Comparison of ENCODE assay signal across 20 mouse cellular contexts in genomic region chr2:49671753-49672500, GRCm38 (mm10). TPM values are rescaled to one million over a fixed set of nuclear protein-coding genes. Genes with fewer than 3 reads are reported as not detected.
A peak's percentile ranks its signal among the peaks of the same experiment; 100 is the strongest.
DNase-seq lines count a peak whose midpoint lies in the region; ATAC-seq lines count a peak whose summit lies in the region.
"Had no signal": no experiment of that assay in that cellular context is flagged by ENCODE, and none has a peak within 500 bp of the region (broad histone marks: within the 10 kb centered on the region; RNA-seq: fewer than 3 reads in every experiment).

No protein-coding gene starts in this region.

- 0 out of 2 replicates have a peak, but pooled peaks cover 2% of the 10 kb centered on the region for H3K4me1 ChIP-seq in heart, embryonic 11.5 days (ENCODE audit: control insufficient read depth, insufficient read depth, low read length)
- peaks cover 39% of the 10 kb centered on the region for H3K4me1 ChIP-seq in forebrain, embryonic 15.5 days
- peaks cover 31% of the 10 kb centered on the region for H3K4me1 ChIP-seq in hindbrain, embryonic 16.5 days (ENCODE audit: control insufficient read depth, insufficient read depth, low read depth, low read length)
- H3K4me1 ChIP-seq in midbrain, embryonic 16.5 days (ENCODE audit: control insufficient read depth, insufficient read depth, low read length), result peaks cover 36% of the 10 kb centered on the region

- no peaks in the 10 kb centered on the region for H3K9me3 ChIP-seq in heart, embryonic 11.5 days (replicated peaks; ENCODE audit: control insufficient read depth, low read length)
- no peaks in the 10 kb centered on the region for H3K9me3 ChIP-seq in forebrain, embryonic 15.5 days
- H3K9me3 ChIP-seq in hindbrain, embryonic 16.5 days (ENCODE audit: control insufficient read depth, low read length), result 0 out of 2 replicates have a peak, but pooled peaks cover 2% of the 10 kb centered on the region
- no peaks in the 10 kb centered on the region for H3K9me3 ChIP-seq in midbrain, embryonic 16.5 days (replicated peaks; ENCODE audit: control insufficient read depth, low read length, poor library complexity, severe bottlenecking)
- H3K9me3 ChIP-seq: embryonic facial prominence, embryonic 13.5 days; heart, embryonic 10.5 days had no signal

- H3K9ac ChIP-seq in heart, embryonic 11.5 days (ENCODE audit: low read depth, low read length), result no peak overlapping the region
- no peak overlapping the region for H3K9ac ChIP-seq in forebrain, embryonic 15.5 days (replicated peaks)
- no peak overlapping the region for H3K9ac ChIP-seq in hindbrain, embryonic 16.5 days (ENCODE audit: low read depth, low read length)
- peak overlapping the region; percentile 21; the same call in 1 of the 2 replicates for H3K9ac ChIP-seq in midbrain, embryonic 16.5 days (ENCODE audit: low read depth, low read length)
- H3K9ac ChIP-seq: embryonic facial prominence, embryonic 13.5 days; lung, embryonic 14.5 days had no signal

- H3K36me3 ChIP-seq in heart, embryonic 11.5 days (ENCODE audit: control insufficient read depth, insufficient read depth, low read length), result no peaks in the 10 kb centered on the region
- no peaks in the 10 kb centered on the region; the same call in 1 of the 2 replicates for H3K36me3 ChIP-seq in forebrain, embryonic 15.5 days
- no peaks in the 10 kb centered on the region for H3K36me3 ChIP-seq in hindbrain, embryonic 16.5 days (ENCODE audit: control insufficient read depth, insufficient read depth, low read length)
- no peaks in the 10 kb centered on the region for H3K36me3 ChIP-seq in midbrain, embryonic 16.5 days (ENCODE audit: control insufficient read depth, insufficient read depth, low read length)
- H3K36me3 ChIP-seq: embryonic facial prominence, embryonic 13.5 days; heart, embryonic 10.5 days had no signal

- 80% methylated on average over 12 of the region's 12 CpGs for WGBS in heart, embryonic 11.5 days (ENCODE audit: insufficient replicate concordance)
- 36% methylated on average over 12 of the region's 12 CpGs for WGBS in forebrain, embryonic 15.5 days
- 47% methylated on average over 12 of the region's 12 CpGs for WGBS in hindbrain, embryonic 16.5 days
- 40% methylated on average over 12 of the region's 12 CpGs for WGBS in midbrain, embryonic 16.5 days

- ATAC-seq in heart, embryonic 11.5 days (replicated peaks; ENCODE audit: insufficient number of reproducible peaks, low FRiP score, low TSS enrichment), result no peak
- ATAC-seq in forebrain, embryonic 15.5 days (replicated peaks), result peak; percentile 37; the same call in 1 of the 2 replicates
- ATAC-seq in hindbrain, embryonic 16.5 days, result peak; percentile 46
- ATAC-seq in midbrain, embryonic 16.5 days, result peak; percentile 40
- no peak for ATAC-seq in megakaryocyte progenitor cell, adult 5-6 weeks (replicated peaks; ENCODE audit: poor library complexity)

- no peak overlapping the region for H3K4me3 ChIP-seq in heart, embryonic 11.5 days (ENCODE audit: low read depth, low read length)
- H3K4me3 ChIP-seq in forebrain, embryonic 15.5 days, result no peak overlapping the region
- no peak overlapping the region for H3K4me3 ChIP-seq in hindbrain, embryonic 16.5 days (ENCODE audit: low read length)
- no peak overlapping the region for H3K4me3 ChIP-seq in midbrain, embryonic 16.5 days (ENCODE audit: low read depth, low read length)
- H3K4me3 ChIP-seq: embryonic facial prominence, embryonic 13.5 days; heart, embryonic 10.5 days; myocyte had no signal

- H3K4me2 ChIP-seq in heart, embryonic 11.5 days, result no peak overlapping the region
- H3K4me2 ChIP-seq in forebrain, embryonic 15.5 days (replicated peaks), result no peak overlapping the region
- H3K4me2 ChIP-seq in hindbrain, embryonic 16.5 days (ENCODE audit: low read length), result no peak overlapping the region
- H3K4me2 ChIP-seq in midbrain, embryonic 16.5 days (ENCODE audit: low read length), result no peak overlapping the region
- H3K4me2 ChIP-seq: embryonic facial prominence, embryonic 13.5 days; liver, embryonic 11.5 days; lung, embryonic 14.5 days had no signal

- no peak overlapping the region for H3K27ac ChIP-seq in heart, embryonic 11.5 days (ENCODE audit: low read depth, low read length)
- H3K27ac ChIP-seq in forebrain, embryonic 15.5 days (replicated peaks), result peak overlapping the region; percentile 88
- H3K27ac ChIP-seq in hindbrain, embryonic 16.5 days (ENCODE audit: low read depth, low read length), result peak overlapping the region; percentile 53
- H3K27ac ChIP-seq in midbrain, embryonic 16.5 days (ENCODE audit: low read length), result peak overlapping the region; percentile 73
- H3K27ac ChIP-seq: embryonic facial prominence, embryonic 13.5 days; heart, embryonic 10.5 days had no signal

- no peaks in the 10 kb centered on the region for H3K27me3 ChIP-seq in heart, embryonic 11.5 days (ENCODE audit: control insufficient read depth, insufficient read depth, low read length)
- H3K27me3 ChIP-seq in forebrain, embryonic 15.5 days, result no peaks in the 10 kb centered on the region
- H3K27me3 ChIP-seq in hindbrain, embryonic 16.5 days (replicated peaks; ENCODE audit: control insufficient read depth, insufficient read depth, low read length), result no peaks in the 10 kb centered on the region
- H3K27me3 ChIP-seq in midbrain, embryonic 16.5 days (ENCODE audit: control insufficient read depth, insufficient read depth, low read depth, low read length), result no peaks in the 10 kb centered on the region
- H3K27me3 ChIP-seq: CH12.LX; embryonic facial prominence, embryonic 13.5 days had no signal

- DNase-seq in heart, adult 11 months, result peak; percentile 76
- DNase-seq in spleen, adult 12 weeks (ENCODE audit: low spot score), result no peak
- no peak for DNase-seq in ovary, postnatal 36 days (ENCODE audit: low spot score)
- DNase-seq: adrenal gland, postnatal 14 days; gastrocnemius, postnatal 25 days; kidney, adult 18-20 months; kidney, postnatal 25 days; lung, embryonic 14.5 days; right cerebral cortex, postnatal 4 days; thymus, postnatal 36 days had no signal

RNA-seq across cellular contexts. Expression of gene Kif5c, which starts 52.8 kb away (rescaled TPM):
- polyA plus RNA-seq in heart, embryonic 11.5 days (2014; fragmentation: Nextera tagmentation; extraction: Ambion mirVana), result 1.2 and 1.3 TPM in 2 replicates
- polyA plus RNA-seq in forebrain, embryonic 15.5 days (2015; fragmentation: Nextera tagmentation; extraction: Ambion mirVana), result 171 and 172 TPM in 2 replicates
- polyA plus RNA-seq in hindbrain, embryonic 16.5 days (2015; fragmentation: Nextera tagmentation; extraction: Ambion mirVana), result 168 and 173 TPM in 2 replicates
- polyA plus RNA-seq in midbrain, embryonic 16.5 days (2015; fragmentation: Nextera tagmentation; extraction: Ambion mirVana), result 194 and 211 TPM in 2 replicates
- not detected in 2 replicates for total RNA-seq in megakaryocyte progenitor cell, adult 5-6 weeks (2015)
- total RNA-seq in megakaryocyte progenitor cell, adult 5-6 weeks (2017), result not detected in 2 replicates

Comparison
In these comparisons a context has a peak if more than half of its experiments do, and no peak if none do; other contexts are left out.
1. ATAC-seq: peak in forebrain, embryonic 15.5 days (single experiment), hindbrain, embryonic 16.5 days (single experiment) and midbrain, embryonic 16.5 days (single experiment); none in heart, embryonic 11.5 days (single experiment) and megakaryocyte progenitor cell, adult 5-6 weeks (single experiment).
2. RNA of gene Kif5c, which starts 52.8 kb away (polyA plus RNA-seq): 194 to 211 TPM in midbrain, embryonic 16.5 days, 171 to 172 TPM in forebrain, embryonic 15.5 days and 168 to 173 TPM in hindbrain, embryonic 16.5 days; 1.2 to 1.3 TPM in heart, embryonic 11.5 days; every median in the first group is over 10 times any median in the second.